Mouse (Mus musculus): ENCODE results near the gene Nup210l.

GRCm38 (mm10) chr3:90132745-90133144 lies 28.8 kb downstream of the Nup210l start:
- TF ChIP-seq CTCF (IDR thresholded peaks at IDR 0.05; ENCODE audit: low read depth, low read length) (no peak), TAL1 (conservative IDR thresholded peaks at IDR 0.05; ENCODE audit: low read depth, low read length) (no peak), GATA1 (IDR thresholded peaks at IDR 0.05; ENCODE audit: borderline replicate concordance, low read length) (no peak)

All from G1E (cell line).